Mouse (Mus musculus): Measurements from ENCODE around the gene Rxra.

- TF ChIP-seq CHD2 (IDR thresholded peaks at IDR 0.05; ENCODE audit: low read length) (no peak), USF2 (conservative IDR thresholded peaks at IDR 0.05; ENCODE audit: low read depth, low read length) (no peak), CTCF (conservative IDR thresholded peaks at IDR 0.05 in 1 of 2, IDR thresholded peaks at IDR 0.05 in 1 of 2; ENCODE audit: low read depth in 2 of 2, low read length in 2 of 2) (no peak), UBTF (IDR thresholded peaks at IDR 0.05; ENCODE audit: low read depth, low read length) (no peak), POLR2A (IDR thresholded peaks at IDR 0.05; ENCODE audit: low read depth, low read length) (no peak), SMC3 (IDR thresholded peaks at IDR 0.05; ENCODE audit: low read depth, low read length) (no peak), EP300 (IDR thresholded peaks at IDR 0.05; ENCODE audit: low read length) (no peak), NELFE (IDR thresholded peaks at IDR 0.05; ENCODE audit: low read depth, low read length) (no peak), MYC (IDR thresholded peaks at IDR 0.05; ENCODE audit: low read depth, low read length) (no peak), USF1 (IDR thresholded peaks at IDR 0.05; ENCODE audit: low read depth, low read length) (no peak), KAT2A (IDR thresholded peaks at IDR 0.05; ENCODE audit: insufficient replicate concordance, low read length) (no peak), ZC3H11A (IDR thresholded peaks at IDR 0.05; ENCODE audit: low read depth, low read length) (no peak), MXI1 (IDR thresholded peaks at IDR 0.05; ENCODE audit: low read depth, low read length) (no peak)
Observed at GRCm38 (mm10) chr2:27734800-27735199, 58.6 kb downstream of the Rxra start.

Measured in CH12.LX (cell line).